Mouse (Mus musculus) bone marrow, adult 2 months (tissue): ENCODE data around the gene Endou.

Experiments used
- CTCF ChIP-seq: fragments of 200-500 bp; IDR thresholded peaks from 2 replicates; pipeline ENCODE4 v1.5.1; 2011; ENCODE audit warnings: low read length, control low read depth; ENCODE audit not compliant: control insufficient read depth, insufficient read depth
- POLR2A ChIP-seq: fragments of 200-500 bp; IDR thresholded peaks from 2 replicates; pipeline ENCODE4 v1.6.1; 2011; ENCODE audit warnings: low read depth, mild to moderate bottlenecking, control low read depth, low read length, borderline replicate concordance; ENCODE audit not compliant: control insufficient read depth

DNA sequence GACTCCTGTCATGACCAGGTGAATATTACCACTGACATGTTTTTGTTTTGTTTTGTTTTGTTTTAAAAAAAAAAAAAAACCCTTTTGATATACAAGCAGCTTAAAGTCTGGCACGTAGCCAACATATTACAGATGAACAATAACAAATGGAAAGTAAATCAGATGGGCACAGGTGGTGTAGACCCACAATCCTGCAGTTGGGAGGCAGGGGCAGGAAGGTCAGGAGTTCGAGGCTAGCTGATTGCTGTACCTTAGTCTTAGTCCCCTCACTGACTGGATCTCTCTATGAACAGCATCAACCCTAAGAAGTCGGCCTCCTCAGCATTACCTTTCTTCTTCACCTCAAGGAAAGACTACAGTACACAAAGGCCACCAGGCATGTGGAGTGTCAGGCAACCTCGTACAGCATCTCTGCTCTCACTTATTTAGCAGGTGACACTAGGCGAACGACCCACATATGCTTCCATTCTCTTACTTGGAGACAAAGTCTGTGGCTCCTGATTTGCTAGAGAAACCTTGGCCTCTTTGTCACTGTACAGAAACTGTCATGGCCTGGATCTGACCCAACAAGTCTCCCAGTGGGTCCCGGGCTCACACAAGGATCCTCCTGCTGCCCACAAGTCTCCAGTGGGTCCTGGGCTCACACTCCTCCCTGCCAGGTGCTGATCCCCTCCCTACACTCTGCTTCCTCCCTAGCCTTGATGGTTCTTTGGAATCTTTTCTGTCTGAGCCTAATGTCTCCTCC, 57.7 kb downstream of the Endou start:
- TF ChIP-seq CTCF (no peak), POLR2A (no peak)
